Comparison of ENCODE assay signal across 15 mouse cellular contexts in the genomic region with DNA sequence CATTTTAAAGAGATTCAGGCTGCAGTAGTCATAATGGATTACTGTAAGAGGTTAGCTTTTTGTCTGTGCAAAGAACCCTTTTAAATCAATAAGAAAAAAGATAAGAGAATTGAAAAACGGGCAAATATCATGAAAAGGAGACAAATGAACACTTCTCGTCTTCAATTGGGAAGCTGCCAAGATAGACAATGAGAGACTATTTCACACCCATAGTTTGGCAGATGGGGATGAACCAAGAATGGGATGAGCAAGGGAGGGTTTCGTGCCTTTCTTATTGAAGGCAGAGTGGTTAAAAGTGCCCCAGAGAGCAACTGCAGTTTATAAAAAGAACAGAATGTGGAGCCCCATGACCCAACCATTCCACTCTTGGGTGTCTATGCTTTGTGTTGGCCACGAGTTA.
"Had no signal": no experiment of that assay in that cellular context is flagged by ENCODE, and none has a peak within 500 bp of the region (broad histone marks: within the 10 kb centered on the region; RNA-seq: fewer than 3 reads in every experiment).

No protein-coding gene starts in this region.

- H3K9me3 ChIP-seq: neural tube, embryonic 15.5 days; stomach, embryonic 15.5 days had no signal

- H3K4me1 ChIP-seq: stomach, embryonic 15.5 days had no signal

- H3K27me3 ChIP-seq: neural tube, embryonic 15.5 days; stomach, embryonic 15.5 days had no signal

- DNase-seq: retina, postnatal 1 day; right cerebral cortex, adult 18-20 months; right cerebral cortex, postnatal 14 days; right cerebral cortex, postnatal 25 days; right cerebral cortex, postnatal 4 days; spleen, adult 18-20 months; thymus, adult 18-20 months; thymus, adult 2 months; thymus, postnatal 14 days; thymus, postnatal 25 days; thymus, postnatal 36 days; thymus, postnatal 4 days had no signal

- H3K4me3 ChIP-seq: neural tube, embryonic 15.5 days; stomach, embryonic 15.5 days had no signal

- H3K27ac ChIP-seq: neural tube, embryonic 15.5 days; stomach, embryonic 15.5 days; stomach, postnatal 0 days had no signal

- H3K36me3 ChIP-seq: neural tube, embryonic 15.5 days; stomach, embryonic 15.5 days had no signal
